Mouse (Mus musculus) bone marrow, adult 2 months (tissue): Measurements from ENCODE around the gene Sh3glb1.

Experiments used
- CTCF ChIP-seq: fragments of 200-500 bp; IDR thresholded peaks from 2 replicates; pipeline ENCODE4 v1.5.1; 2011; ENCODE audit warnings: low read length, control low read depth; ENCODE audit not compliant: control insufficient read depth, insufficient read depth
- POLR2A ChIP-seq: fragments of 200-500 bp; IDR thresholded peaks from 2 replicates; pipeline ENCODE4 v1.6.1; 2011; ENCODE audit warnings: low read depth, mild to moderate bottlenecking, control low read depth, low read length, borderline replicate concordance; ENCODE audit not compliant: control insufficient read depth

DNA sequence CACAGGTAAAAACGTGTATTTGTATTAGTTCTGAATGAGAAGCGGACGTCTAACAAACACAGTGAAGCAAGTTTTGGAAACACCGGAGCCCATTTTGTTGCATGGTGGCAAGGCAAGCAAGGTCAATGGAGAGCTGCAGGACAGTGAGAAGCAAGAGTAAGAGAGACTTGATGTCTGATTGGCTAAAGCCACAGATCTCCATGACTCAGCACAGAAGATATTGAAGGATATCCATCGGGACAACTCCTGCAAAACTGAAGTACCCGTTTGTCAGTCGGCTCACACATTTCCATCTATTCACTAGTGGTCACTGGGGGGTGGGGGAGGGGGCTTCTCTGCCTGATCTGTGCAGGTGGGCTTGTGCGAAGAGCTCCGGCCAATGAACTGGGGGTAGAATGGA lies 52.1 kb downstream of the Sh3glb1 start:
- TF ChIP-seq POLR2A: no peak
- no peak for TF ChIP-seq CTCF
